Mouse (Mus musculus): ENCODE measurements around the gene Rpl18a. TPM values are rescaled to one million over a fixed set of nuclear protein-coding genes. Genes with fewer than 3 reads are reported as not detected.
"Not testable (repeated sequence)": the region's sequence is repeated elsewhere in the genome, so short reads cannot be mapped to it uniquely, and the experiment has no call there.

The Rpl18a gene
- polyA plus RNA-seq, 1 experiment = 3,709 TPM

- Histone ChIP-seq H3K36me3 (ENCODE audit: control insufficient read depth, insufficient read depth, low read length) (no peaks in the 10 kb centered on the region), H3K4me3 (ENCODE audit: insufficient read depth, low read depth, low read length) (peak overlapping the region; percentile 82), H3K4me1 (ENCODE audit: control insufficient read depth, insufficient read depth, low read length) (no peaks in the 10 kb centered on the region; the same call in 1 of the 2 replicates), H3K27me3 (replicated peaks; ENCODE audit: control insufficient read depth, insufficient read depth, low read length) (no peaks in the 10 kb centered on the region), H3K27ac (ENCODE audit: insufficient read depth, low read depth, low read length) (no peak overlapping the region)
- 1% methylated on average over 25 of the region's 25 CpGs for WGBS
- TF ChIP-seq CTCF (conservative IDR thresholded peaks at IDR 0.05; ENCODE audit: insufficient read depth, insufficient read length, low read depth, low read length) = no peak
- no peak for TF ChIP-seq POLR2A (IDR thresholded peaks at IDR 0.05; ENCODE audit: low read depth, low read length)
- DNase-seq = no peak
Measured at GRCm38 (mm10) chr8:70896316-70897020, 744 bp downstream of the Rpl18a start.

GRCm38 (mm10) chr8:70895571-70896259, 1.5 kb downstream of the Rpl18a start:
- not testable (repeated sequence) for H3K4me3 ChIP-seq (ENCODE audit: insufficient read depth, low read depth, low read length); H3K4me1 ChIP-seq (ENCODE audit: control insufficient read depth, insufficient read depth, low read length); H3K27me3 ChIP-seq (replicated peaks; ENCODE audit: control insufficient read depth, insufficient read depth, low read length); DNase-seq; H3K27ac ChIP-seq (ENCODE audit: insufficient read depth, low read depth, low read length); H3K36me3 ChIP-seq (ENCODE audit: control insufficient read depth, insufficient read depth, low read length)
- WGBS = 58% methylated on average over 24 of the region's 24 CpGs

- no peak for DNase-seq
- Histone ChIP-seq H3K27me3 (replicated peaks; ENCODE audit: control insufficient read depth, insufficient read depth, low read length) (no peaks in the 10 kb centered on the region), H3K36me3 (ENCODE audit: control insufficient read depth, insufficient read depth, low read length) (no peaks in the 10 kb centered on the region), H3K4me1 (ENCODE audit: control insufficient read depth, insufficient read depth, low read length) (no peaks in the 10 kb centered on the region; the same call in 1 of the 2 replicates), H3K4me3 (ENCODE audit: insufficient read depth, low read depth, low read length) (no peak overlapping the region), H3K27ac (ENCODE audit: insufficient read depth, low read depth, low read length) (no peak overlapping the region)
- WGBS = 73% methylated on average over 8 of the region's 8 CpGs
- no peak for TF ChIP-seq CTCF (conservative IDR thresholded peaks at IDR 0.05; ENCODE audit: insufficient read depth, insufficient read length, low read depth, low read length)
- no peak for TF ChIP-seq POLR2A (IDR thresholded peaks at IDR 0.05; ENCODE audit: low read depth, low read length)
Measured at GRCm38 (mm10) chr8:70894771-70895545, 2.3 kb downstream of the Rpl18a start.

- WGBS = 72% methylated on average over 2 of the region's 2 CpGs
- Histone ChIP-seq H3K36me3 (ENCODE audit: control insufficient read depth, insufficient read depth, low read length) (no peaks in the 10 kb centered on the region), H3K4me3 (ENCODE audit: insufficient read depth, low read depth, low read length) (no peak overlapping the region), H3K27ac (ENCODE audit: insufficient read depth, low read depth, low read length) (no peak overlapping the region), H3K4me1 (ENCODE audit: control insufficient read depth, insufficient read depth, low read length) (no peaks in the 10 kb centered on the region; the same call in 1 of the 2 replicates), H3K27me3 (replicated peaks; ENCODE audit: control insufficient read depth, insufficient read depth, low read length) (no peaks in the 10 kb centered on the region)
- no peak for TF ChIP-seq CTCF (conservative IDR thresholded peaks at IDR 0.05; ENCODE audit: insufficient read depth, insufficient read length, low read depth, low read length)
- TF ChIP-seq POLR2A (IDR thresholded peaks at IDR 0.05; ENCODE audit: low read depth, low read length) = no peak
- no peak for DNase-seq
Measured at GRCm38 (mm10) chr8:70894385-70894720, 2.9 kb downstream of the Rpl18a start.

GRCm38 (mm10) chr8:70893656-70894384, 3.4 kb downstream of the Rpl18a start:
- Histone ChIP-seq H3K4me1 (ENCODE audit: control insufficient read depth, insufficient read depth, low read length) (no peaks in the 10 kb centered on the region; the same call in 1 of the 2 replicates), H3K27ac (ENCODE audit: insufficient read depth, low read depth, low read length) (no peak overlapping the region), H3K4me3 (ENCODE audit: insufficient read depth, low read depth, low read length) (no peak overlapping the region), H3K36me3 (ENCODE audit: control insufficient read depth, insufficient read depth, low read length) (no peaks in the 10 kb centered on the region), H3K27me3 (replicated peaks; ENCODE audit: control insufficient read depth, insufficient read depth, low read length) (no peaks in the 10 kb centered on the region)
- peak; percentile 76 for DNase-seq
- TF ChIP-seq POLR2A (IDR thresholded peaks at IDR 0.05; ENCODE audit: low read depth, low read length) = no peak
- peak; percentile 71 for TF ChIP-seq CTCF (conservative IDR thresholded peaks at IDR 0.05; ENCODE audit: insufficient read depth, insufficient read length, low read depth, low read length)
- 44% methylated on average over 12 of the region's 12 CpGs for WGBS

GRCm38 (mm10) chr8:70892896-70893655, 4.1 kb downstream of the Rpl18a start:
- no peak for DNase-seq
- WGBS = 44% methylated on average over 20 of the region's 20 CpGs
- no peak overlapping the region for H3K4me3 ChIP-seq (ENCODE audit: insufficient read depth, low read depth, low read length)
- no peaks in the 10 kb centered on the region; the same call in 1 of the 2 replicates for H3K4me1 ChIP-seq (ENCODE audit: control insufficient read depth, insufficient read depth, low read length)
- no peak for TF ChIP-seq CTCF (conservative IDR thresholded peaks at IDR 0.05; ENCODE audit: insufficient read depth, insufficient read length, low read depth, low read length)
- TF ChIP-seq POLR2A (IDR thresholded peaks at IDR 0.05; ENCODE audit: low read depth, low read length) = no peak
- no peaks in the 10 kb centered on the region for H3K27me3 ChIP-seq (replicated peaks; ENCODE audit: control insufficient read depth, insufficient read depth, low read length)
- no peak overlapping the region for H3K27ac ChIP-seq (ENCODE audit: insufficient read depth, low read depth, low read length)
- no peaks in the 10 kb centered on the region for H3K36me3 ChIP-seq (ENCODE audit: control insufficient read depth, insufficient read depth, low read length)

Measured in kidney, adult 2 months (tissue).